Mouse (Mus musculus) myocyte (in vitro differentiated cells): ENCODE measurements at regions not wholly inside any gene's neighbourhood (a gene's known extent, or its start where the extent isn't known, plus 50 kb on each side); places are given as distances from the start of the nearest gene placed in this dataset.
A peak's percentile ranks its signal among the peaks of the same experiment; 100 is the strongest.

Experiments used
- H3K27me3 ChIP-seq: one replicate; pipeline ENCODE4 v1.6.1; 2011; ENCODE audit not compliant: control insufficient read depth, insufficient read depth, insufficient read length
- H3K36me3 ChIP-seq: one replicate; pipeline ENCODE4 v1.6.1; 2011; ENCODE audit not compliant: control insufficient read depth, insufficient read depth
- H3K4me2 ChIP-seq: one replicate; pipeline ENCODE4 v1.6.1; 2011; ENCODE audit warnings: low read depth, control low read depth
- H3K4me3 ChIP-seq: one replicate; pipeline ENCODE4 v1.5.1; 2011; ENCODE audit warnings: mild to moderate bottlenecking, control low read depth, moderate library complexity
- H3K79me2 ChIP-seq: one replicate; pipeline ENCODE4 v1.6.1; 2011; ENCODE audit not compliant: control insufficient read depth, insufficient read depth
- H3ac ChIP-seq: one replicate; pipeline ENCODE4 v1.6.1; 2011; ENCODE audit not compliant: control insufficient read depth, insufficient read length
- CEBPB ChIP-seq: IDR thresholded peaks from 2 replicates; pipeline ENCODE4 v1.6.1; 2011; ENCODE audit warnings: mild to moderate bottlenecking, moderate library complexity; ENCODE audit not compliant: poor library complexity, insufficient read depth, severe bottlenecking
- E2F4 ChIP-seq: IDR thresholded peaks from one replicate; pipeline ENCODE4 v1.6.1; 2011; ENCODE audit warnings: mild to moderate bottlenecking, control low read depth, moderate library complexity; ENCODE audit not compliant: insufficient read depth
- MAX ChIP-seq: IDR thresholded peaks from one replicate; pipeline ENCODE4 v1.6.1; 2011; ENCODE audit warnings: low read depth, mild to moderate bottlenecking, control low read depth
- MYOD1 ChIP-seq, 3 experiments: IDR thresholded peaks; one replicate each; pipeline ENCODE4 v1.6.1; 2011; ENCODE audit warnings: control low read depth in 2 of 3, low read depth in 2 of 3, mild to moderate bottlenecking in 2 of 3, moderate library complexity in 1 of 3; ENCODE audit not compliant: insufficient read length in 2 of 3, control insufficient read depth in 1 of 3
- MYOG ChIP-seq, 3 experiments: IDR thresholded peaks; one replicate each; pipeline ENCODE4 v1.6.1; 2011; ENCODE audit warnings: control low read depth in 2 of 3, low read depth in 2 of 3, mild to moderate bottlenecking in 2 of 3; ENCODE audit not compliant: insufficient read length in 2 of 3, control insufficient read depth in 1 of 3, insufficient read depth in 1 of 3
- POLR2A ChIP-seq: IDR thresholded peaks from one replicate; pipeline ENCODE4 v1.6.1; 2011; ENCODE audit warnings: low read depth, mild to moderate bottlenecking, control low read depth, moderate library complexity; ENCODE audit not compliant: insufficient read length
- POLR2AphosphoS2 ChIP-seq: IDR thresholded peaks from one replicate; pipeline ENCODE4 v1.6.1; 2011; ENCODE audit warnings: low read depth, control low read depth; ENCODE audit not compliant: insufficient read length
- REST ChIP-seq: IDR thresholded peaks from one replicate; pipeline ENCODE4 v1.6.1; 2011; ENCODE audit warnings: mild to moderate bottlenecking, control low read depth, moderate library complexity; ENCODE audit not compliant: insufficient read depth, insufficient read length
- SRF ChIP-seq: IDR thresholded peaks from one replicate; pipeline ENCODE4 v1.6.1; 2011; ENCODE audit warnings: low read depth; ENCODE audit not compliant: control insufficient read depth, insufficient read length
- TCF12 ChIP-seq: IDR thresholded peaks from one replicate; pipeline ENCODE4 v1.6.1; 2011; ENCODE audit warnings: mild to moderate bottlenecking, control low read depth; ENCODE audit not compliant: poor library complexity, insufficient read depth, severe bottlenecking
- TCF3 ChIP-seq: IDR thresholded peaks from one replicate; pipeline ENCODE4 v1.6.1; 2011; ENCODE audit warnings: low read depth, control low read depth; ENCODE audit not compliant: insufficient read length
- USF1 ChIP-seq: IDR thresholded peaks from one replicate; pipeline ENCODE4 v1.6.1; 2011; ENCODE audit warnings: low read depth, mild to moderate bottlenecking, control low read depth, moderate library complexity

DNA sequence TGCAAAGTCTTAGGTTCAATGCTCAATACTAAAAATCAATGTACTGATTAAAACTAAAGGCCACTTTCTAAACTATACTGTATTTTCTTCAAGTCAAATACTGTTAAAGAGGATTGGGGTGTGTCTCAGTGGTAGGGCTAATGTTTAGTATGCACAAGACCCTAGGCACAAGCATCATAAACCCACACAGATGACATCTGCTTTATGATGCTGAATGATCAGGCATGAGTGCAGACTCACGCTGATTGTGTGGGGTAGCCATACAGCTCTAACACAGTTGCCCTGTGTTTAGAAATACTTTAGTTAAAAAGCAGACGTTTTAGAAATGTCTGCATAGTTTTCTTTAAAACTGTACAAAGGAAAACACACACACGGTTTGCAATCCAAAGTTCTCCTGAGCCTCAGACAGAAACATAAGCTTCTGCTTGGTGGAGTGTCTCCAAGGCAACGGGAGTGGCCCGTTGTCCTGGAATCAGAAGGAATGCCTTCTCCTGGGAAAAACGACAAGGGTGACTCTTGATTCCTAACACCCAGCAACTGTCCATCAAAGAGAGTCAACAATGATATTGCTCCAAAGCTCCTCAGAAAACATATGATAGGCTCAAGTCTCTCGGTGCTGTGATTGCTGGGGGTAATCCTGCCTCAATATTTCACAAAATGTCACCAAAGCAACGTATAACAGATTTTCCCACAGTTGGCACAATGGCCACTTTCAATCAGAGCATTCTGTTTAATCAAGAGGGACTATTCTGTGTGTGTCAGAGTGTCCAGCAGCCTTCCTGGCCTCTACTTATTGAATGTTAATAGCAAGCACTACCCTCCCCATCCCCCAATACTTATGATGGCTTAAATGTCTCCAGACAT is 209.9 kb downstream of the Qk start:
- TF ChIP-seq MYOG (IDR thresholded peaks at IDR 0.05; ENCODE audit: control insufficient read depth in 1 of 3, insufficient read depth in 1 of 3, insufficient read length in 2 of 3, low read depth in 2 of 3) = no peak
- no peak for TF ChIP-seq TCF3
- TF ChIP-seq E2F4 = no peak
- no peak for TF ChIP-seq MAX
- TF ChIP-seq TCF12 = no peak
- no peak for TF ChIP-seq SRF
- TF ChIP-seq POLR2A = no peak
- TF ChIP-seq CEBPB = no peak
- no peak for TF ChIP-seq REST
- no peak for TF ChIP-seq USF1
- TF ChIP-seq POLR2AphosphoS2 = no peak
- TF ChIP-seq MYOD1 (IDR thresholded peaks at IDR 0.05; ENCODE audit: control insufficient read depth in 1 of 3, insufficient read length in 2 of 3, low read depth in 2 of 3) = no peak
- H3ac ChIP-seq = no peak overlapping the region
- no peaks in the 10 kb centered on the region for H3K79me2 ChIP-seq
- no peak overlapping the region for H3K4me3 ChIP-seq
- H3K36me3 ChIP-seq = no peaks in the 10 kb centered on the region
- no peak overlapping the region for H3K4me2 ChIP-seq
- H3K27me3 ChIP-seq = no peaks in the 10 kb centered on the region

DNA sequence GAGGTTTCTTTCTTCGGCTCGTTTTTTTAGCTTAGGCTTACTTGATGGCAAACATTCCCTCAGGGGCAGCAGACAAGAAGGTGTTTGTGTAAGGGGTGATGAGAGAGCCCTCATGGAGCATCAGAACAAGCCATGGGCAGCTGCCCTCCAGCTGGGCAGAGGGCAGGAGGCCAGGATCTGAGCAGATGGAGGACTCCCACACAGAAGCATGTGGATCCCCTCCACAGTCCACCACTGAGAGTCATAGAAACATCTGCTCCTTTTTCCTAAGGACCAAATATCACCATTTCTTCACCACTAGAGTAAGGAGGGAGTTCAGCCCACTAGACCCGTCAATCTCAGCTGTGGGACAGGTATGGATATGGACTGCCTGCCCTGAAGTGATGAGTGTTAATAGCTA is 214.4 kb downstream of the Qk start:
- no peak overlapping the region for H3K4me3 ChIP-seq
- no peak overlapping the region for H3ac ChIP-seq
- H3K79me2 ChIP-seq = no peaks in the 10 kb centered on the region
- no peak overlapping the region for H3K4me2 ChIP-seq
- no peaks in the 10 kb centered on the region for H3K27me3 ChIP-seq
- no peaks in the 10 kb centered on the region for H3K36me3 ChIP-seq
- TF ChIP-seq MYOG (IDR thresholded peaks at IDR 0.05; ENCODE audit: control insufficient read depth in 1 of 3, insufficient read depth in 1 of 3, insufficient read length in 2 of 3, low read depth in 2 of 3) (peak; percentile 32 to 93 (median 89)), TCF12 (peak; percentile 78), POLR2A (no peak), E2F4 (no peak), POLR2AphosphoS2 (no peak), SRF (no peak), MYOD1 (IDR thresholded peaks at IDR 0.05; ENCODE audit: control insufficient read depth in 1 of 3, insufficient read length in 2 of 3, low read depth in 2 of 3) (peak in 2 of 3 experiments; percentile 94), REST (no peak), MAX (no peak), CEBPB (no peak), TCF3 (peak; percentile 81), USF1 (no peak)

DNA sequence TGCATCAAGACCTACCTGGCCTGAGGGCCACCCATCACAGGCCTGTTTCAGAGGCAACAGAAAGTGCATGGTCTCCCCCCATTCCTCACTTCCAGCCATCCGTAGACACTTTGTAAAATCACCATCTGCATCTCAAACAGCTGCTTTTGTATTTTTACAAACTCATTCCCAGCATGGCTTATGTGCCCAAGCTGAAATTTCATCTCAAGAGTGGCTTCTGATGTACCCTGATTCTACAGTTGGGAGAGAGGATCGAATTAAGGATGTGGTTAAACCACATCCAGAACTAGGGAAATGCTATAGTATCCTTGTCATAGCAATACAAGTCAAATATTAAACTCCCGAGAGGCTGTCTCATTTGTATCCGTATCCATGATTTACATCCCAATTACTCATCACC is 221.5 kb downstream of the Qk start:
- no peaks in the 10 kb centered on the region for H3K79me2 ChIP-seq
- TF ChIP-seq MYOG (IDR thresholded peaks at IDR 0.05; ENCODE audit: control insufficient read depth in 1 of 3, insufficient read depth in 1 of 3, insufficient read length in 2 of 3, low read depth in 2 of 3) (no peak), MYOD1 (IDR thresholded peaks at IDR 0.05; ENCODE audit: control insufficient read depth in 1 of 3, insufficient read length in 2 of 3, low read depth in 2 of 3) (peak in 2 of 3 experiments; percentile 37 to 60)
- no peaks in the 10 kb centered on the region for H3K27me3 ChIP-seq
- peak overlapping the region; percentile 36 for H3K4me2 ChIP-seq
- H3ac ChIP-seq = no peak overlapping the region
- H3K36me3 ChIP-seq = no peaks in the 10 kb centered on the region
- no peak overlapping the region for H3K4me3 ChIP-seq

DNA sequence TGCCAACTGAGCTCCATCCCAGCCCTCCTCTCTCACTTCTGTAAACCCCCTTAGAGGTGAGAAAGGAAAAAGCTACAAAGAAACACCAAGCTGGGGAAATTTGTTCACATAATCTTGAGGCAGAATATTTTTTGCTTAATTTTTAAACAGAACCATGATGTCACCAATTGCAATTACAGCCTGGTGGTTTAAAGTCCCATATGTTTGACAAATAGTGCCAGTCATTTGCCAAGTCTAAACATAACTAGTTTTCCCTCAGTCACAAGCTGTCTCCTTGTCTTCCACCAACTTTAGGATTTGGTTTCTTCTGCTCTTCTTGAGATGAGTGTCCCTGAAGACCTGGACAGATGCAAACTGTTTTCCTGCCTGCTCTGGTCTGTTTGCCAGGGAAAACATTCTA is 222.0 kb downstream of the Qk start:
- no peak overlapping the region for H3K4me3 ChIP-seq
- no peaks in the 10 kb centered on the region for H3K27me3 ChIP-seq
- peak; percentile 77 for TF ChIP-seq CEBPB
- TF ChIP-seq MAX = no peak
- no peaks in the 10 kb centered on the region for H3K79me2 ChIP-seq
- H3ac ChIP-seq = no peak overlapping the region
- no peaks in the 10 kb centered on the region for H3K36me3 ChIP-seq
- peak overlapping the region; percentile 38 for H3K4me2 ChIP-seq

DNA sequence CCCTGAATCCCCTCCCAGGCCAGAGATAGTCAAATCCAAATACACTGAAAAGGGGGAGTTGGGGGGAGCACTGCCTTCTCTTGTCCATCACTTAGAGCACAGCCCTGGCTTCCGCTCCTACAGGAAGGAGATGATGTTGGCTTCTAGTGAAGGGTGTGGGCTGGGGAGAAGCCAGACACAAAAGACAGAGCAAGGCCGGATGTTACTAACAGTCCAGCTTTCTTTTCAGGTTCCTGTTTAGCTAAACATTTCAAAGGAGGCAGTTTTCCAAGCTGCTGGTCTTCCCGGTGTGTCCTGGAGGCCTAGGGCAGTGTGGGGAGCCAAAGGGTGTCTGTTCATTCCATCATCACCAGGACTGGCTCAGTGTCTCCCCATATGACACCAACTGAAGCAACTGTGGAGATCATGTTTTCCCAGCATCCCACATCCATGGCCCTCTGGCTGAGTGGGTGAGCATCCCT is 223.8 kb downstream of the Qk start:
- no peaks in the 10 kb centered on the region for H3K27me3 ChIP-seq
- no peaks in the 10 kb centered on the region for H3K36me3 ChIP-seq
- no peak overlapping the region for H3ac ChIP-seq
- no peaks in the 10 kb centered on the region for H3K79me2 ChIP-seq
- no peak overlapping the region for H3K4me2 ChIP-seq
- no peak overlapping the region for H3K4me3 ChIP-seq
- no peak for TF ChIP-seq MYOD1 (IDR thresholded peaks at IDR 0.05; ENCODE audit: control insufficient read depth in 1 of 3, insufficient read length in 2 of 3, low read depth in 2 of 3)
